Mouse (Mus musculus) layer of hippocampus, adult 9-10 months (tissue): ENCODE data around the gene Peli2.

Experiments used
- DNase-seq: peaks from one replicate; pipeline ENCODE4 v3.0.0; 2022; ENCODE audit warnings: low spot score

Gene Peli2

DNA sequence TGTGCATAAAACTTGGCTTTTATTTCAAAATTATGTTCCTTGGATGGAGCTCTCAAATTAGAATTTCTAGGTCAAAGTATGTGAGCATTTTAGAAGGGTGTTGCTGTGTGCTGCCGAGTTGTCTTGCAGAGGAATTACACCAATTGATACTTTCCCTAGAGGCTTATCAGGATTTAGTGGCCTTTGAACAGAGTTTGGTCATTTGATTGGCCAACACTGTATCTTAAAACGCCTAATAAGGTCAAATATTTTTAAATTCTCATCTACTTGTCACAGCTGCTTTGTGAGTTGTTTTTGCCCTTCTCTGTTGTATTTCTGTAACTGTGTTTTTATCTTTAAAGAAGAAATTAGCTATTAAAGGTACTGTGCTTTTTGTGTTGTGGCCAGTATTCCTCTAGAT lies 32.4 kb downstream of the Peli2 start:
- DNase-seq, result no peak

DNA sequence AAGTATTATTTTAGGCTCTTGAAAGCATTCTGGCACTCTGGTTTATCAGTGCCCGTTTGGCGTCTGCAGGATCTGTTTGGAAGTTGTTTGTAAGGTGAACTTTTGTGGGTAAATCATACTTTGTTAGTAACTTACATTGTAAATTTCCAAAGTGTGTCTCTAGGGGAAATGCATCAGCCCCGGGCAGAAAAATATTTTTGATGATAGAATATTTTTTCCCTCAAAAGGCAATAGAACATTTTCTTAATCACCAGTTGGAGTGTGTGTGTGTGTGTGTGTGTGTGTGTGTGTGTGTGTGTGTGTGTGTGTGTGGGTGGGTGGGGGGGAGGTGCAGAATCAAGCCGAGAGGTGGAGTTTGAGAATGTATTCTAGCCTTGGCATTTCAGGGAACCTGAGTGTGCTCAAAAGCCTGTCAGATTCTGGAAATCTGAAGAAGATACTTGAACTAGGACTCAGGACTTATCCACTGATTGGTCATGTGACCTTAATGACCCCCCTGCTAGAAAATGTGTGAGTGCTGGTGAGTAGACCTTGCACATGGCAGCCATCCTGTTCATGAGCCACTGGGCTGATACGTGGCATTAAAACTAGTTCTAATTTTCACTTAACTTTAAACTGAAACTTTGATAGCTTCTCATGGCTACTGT lies 33.4 kb downstream of the Peli2 start:
- DNase-seq, result no peak

DNA sequence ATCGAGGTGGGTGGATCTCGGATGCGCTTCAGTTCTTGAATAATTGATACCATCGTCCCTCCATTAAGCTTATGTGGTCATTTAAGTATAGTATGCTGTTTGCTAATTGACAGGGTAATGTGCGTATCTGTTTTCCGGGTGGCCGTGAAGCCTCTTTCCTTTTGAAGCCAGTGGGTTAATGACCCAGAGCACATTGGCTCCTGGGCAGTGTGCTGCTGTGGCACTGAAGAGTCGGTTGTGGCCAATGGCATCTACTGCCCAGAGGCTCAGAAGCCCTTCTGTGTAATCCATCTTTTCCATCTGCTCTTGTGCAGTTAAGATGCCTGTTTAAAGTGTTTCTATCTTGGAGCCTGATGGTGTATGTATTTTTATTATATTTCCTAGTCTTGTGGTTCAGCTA lies 34.0 kb downstream of the Peli2 start:
- no peak for DNase-seq

DNA sequence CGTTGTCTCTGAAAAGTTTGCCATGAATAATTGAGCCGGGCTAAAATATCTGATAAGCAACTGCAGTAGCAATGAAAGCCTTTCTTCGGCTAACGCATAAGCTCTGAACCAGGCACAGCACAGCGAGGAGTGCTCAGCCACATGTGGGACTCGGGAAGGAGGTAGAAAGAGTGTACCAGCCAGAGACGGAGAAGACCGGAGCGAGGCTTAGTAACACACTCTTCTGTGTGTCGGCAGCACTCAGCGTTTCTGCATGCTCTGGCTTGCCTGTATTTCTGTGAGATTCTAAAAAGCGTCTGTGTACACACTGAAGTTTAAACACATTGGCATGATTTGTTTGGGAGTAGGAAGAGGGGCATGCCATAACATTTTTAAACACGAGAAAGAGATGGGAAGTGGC lies 34.5 kb downstream of the Peli2 start:
- no peak for DNase-seq

DNA sequence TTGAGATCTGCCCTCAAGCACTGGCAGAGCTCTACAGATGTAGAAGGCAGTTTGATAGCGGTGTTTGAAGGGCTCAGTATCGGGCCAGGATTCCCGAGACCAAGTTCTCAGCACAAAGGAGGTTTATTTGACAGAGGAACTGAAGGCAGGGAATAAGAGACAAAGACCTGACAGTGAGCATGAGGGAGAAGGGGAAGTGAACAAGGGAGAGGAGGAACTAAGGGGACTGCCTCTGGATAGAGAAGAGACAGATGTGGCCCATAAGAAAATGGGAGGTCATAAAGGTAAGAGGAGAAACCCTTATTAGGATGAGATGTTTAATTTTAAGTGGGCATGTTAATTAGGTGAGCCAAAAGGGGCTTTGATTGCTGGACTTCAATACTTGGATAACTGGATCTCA lies 36.5 kb downstream of the Peli2 start:
- no peak for DNase-seq

DNA sequence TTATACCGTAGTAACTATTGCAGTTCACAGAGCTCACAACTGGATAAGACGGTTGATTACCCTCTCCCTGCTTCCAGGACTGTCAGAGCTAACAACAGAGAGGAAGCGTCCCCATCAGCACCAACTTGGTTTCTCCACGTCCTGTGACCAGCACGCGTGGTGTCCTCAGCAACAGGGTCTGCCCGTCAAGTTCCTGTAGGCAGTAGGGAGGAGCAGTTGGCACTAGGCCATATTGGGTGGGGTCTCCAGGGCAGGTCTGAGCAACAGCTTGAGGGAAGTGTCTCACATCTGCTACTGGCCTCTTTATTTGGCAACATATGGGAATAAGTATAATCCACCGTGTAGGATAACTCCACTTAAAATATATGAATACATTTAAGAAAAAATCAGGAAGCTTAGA lies 37.2 kb downstream of the Peli2 start:
- DNase-seq, result no peak

DNA sequence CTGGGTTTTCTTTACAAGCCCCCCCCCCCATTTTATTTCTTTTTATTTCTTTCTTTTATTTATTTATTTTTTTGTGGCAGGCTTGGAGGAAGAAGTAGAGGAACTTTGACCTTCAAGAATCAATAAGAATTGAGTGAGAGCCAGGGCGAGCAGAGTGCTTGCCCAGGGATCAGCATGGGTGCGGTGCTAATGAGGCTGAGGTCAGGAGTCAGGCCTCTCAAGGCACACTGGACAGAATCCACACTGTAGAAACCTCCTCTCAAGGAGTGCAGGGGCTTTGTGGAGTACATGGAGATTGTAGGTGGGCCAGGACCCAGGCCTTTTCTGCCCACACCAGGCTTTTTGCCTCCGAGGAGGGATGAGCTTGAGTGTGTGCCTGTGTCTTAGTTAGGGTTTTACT lies 38.8 kb downstream of the Peli2 start:
- DNase-seq, result no peak

DNA sequence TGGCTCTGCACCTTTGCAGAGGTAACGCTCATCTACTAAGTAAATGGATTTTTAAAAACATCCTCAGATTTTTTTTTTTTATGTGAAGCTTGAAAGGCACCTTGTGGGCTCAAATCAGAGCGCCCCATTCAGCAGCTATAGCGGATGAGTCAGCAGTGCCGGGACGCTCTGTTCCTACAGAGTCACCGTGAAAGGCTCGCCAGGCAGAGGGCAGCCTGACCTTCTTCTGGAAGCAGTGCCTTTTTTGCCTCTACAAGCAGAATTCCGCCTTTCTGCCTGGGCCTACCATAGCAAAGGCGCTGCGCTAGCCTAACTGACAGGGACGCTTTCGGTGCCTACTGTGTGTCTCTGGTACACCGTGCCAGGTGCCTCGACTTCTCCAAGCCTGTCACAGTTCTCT lies 41.8 kb downstream of the Peli2 start:
- no peak for DNase-seq

DNA sequence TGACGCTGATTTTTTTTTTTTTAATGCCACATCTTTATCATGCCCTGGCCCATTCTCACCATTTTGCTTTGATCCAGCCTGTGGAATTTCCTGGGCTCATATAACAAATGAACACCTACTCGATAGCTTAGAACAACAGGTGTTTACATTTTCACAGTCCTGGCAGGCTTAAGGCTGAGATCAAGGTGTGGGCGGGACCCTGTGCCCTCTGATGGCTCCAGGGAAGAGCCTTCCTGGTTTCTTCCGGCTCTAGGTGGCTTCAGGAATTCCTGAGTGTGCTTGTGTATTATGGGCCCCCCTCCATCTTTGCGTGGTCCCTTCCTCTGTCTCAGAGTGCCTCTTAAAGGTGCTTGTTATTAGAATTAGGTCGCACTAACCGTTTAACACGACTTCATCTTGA lies 44.3 kb downstream of the Peli2 start:
- DNase-seq, result no peak

DNA sequence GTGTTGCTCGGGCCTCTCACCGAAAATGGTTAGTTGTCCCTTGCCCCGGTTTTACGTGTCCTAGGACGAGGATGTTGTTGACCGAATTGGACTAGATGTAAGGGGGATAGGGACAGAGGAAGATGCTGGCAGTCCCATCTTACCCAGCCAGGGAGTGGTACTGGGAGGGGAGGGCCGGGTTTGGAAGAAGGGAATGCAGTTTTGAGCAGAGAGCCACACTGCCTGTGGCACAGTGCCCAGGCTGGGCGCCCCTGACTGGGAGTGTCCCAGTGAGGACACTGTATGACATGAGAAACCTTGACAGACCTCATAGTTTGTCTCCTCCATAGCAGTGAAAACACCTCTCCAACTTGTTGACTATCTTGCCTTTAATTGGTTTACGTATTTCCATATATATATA lies 45.8 kb downstream of the Peli2 start:
- DNase-seq, result no peak

DNA sequence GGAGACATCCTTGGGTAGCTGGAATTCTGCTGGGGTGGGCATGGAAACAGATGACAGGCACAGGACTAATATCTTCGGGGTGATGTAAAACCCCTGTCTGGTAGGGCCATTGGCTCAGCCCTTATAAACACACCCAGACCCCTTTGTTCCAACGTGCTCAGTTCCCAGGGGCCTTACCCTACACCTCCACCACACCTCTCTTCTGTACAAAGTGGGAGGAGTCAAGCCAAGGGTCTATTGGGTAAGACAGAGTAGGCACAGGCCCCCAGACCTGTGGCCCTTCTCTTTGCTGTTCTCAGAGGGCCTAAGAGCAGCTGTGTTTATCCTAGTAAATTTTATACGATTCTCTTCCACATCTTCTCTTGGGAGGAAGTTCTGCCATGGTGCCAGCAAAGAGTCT lies 46.4 kb downstream of the Peli2 start:
- DNase-seq, result no peak

DNA sequence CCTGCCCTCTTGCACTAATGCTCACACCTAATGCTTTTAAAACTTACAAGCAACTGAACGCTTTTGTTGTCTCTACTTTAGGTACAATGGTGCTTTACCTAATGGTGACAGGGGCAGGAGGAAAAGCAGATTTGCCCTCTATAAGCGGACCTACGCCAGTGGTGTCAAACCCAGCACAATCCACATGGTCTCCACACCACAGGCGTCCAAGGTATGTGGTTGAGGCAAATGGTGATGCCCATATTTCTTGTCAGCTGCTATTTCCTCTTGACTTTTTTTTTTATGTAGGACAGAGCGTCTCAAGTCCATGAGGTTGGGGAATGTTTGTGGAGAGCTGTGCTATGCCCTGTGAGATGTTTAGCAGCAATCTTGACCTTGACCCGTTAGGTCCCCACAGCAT lies 47.5 kb downstream of the Peli2 start:
- no peak for DNase-seq

DNA sequence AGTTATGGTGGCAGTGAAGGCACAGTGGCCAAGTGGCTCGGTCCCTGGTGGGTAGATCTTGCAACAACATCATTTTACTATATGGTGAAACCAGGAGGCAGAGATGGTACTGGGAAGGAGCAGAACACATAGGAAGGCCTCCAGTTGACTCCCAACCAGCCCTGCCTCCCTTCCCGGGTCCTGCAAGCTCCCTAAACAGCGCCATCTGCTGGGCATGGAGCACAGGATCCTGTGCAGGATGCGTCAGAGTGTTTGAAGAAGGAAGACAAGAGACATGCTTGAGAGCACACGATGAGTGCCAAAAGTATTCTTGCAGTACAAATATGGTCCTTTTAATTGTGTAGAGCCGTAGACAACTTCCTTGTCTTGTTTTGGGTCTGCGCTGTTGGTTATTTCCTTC lies 49.3 kb downstream of the Peli2 start:
- no peak for DNase-seq

DNA sequence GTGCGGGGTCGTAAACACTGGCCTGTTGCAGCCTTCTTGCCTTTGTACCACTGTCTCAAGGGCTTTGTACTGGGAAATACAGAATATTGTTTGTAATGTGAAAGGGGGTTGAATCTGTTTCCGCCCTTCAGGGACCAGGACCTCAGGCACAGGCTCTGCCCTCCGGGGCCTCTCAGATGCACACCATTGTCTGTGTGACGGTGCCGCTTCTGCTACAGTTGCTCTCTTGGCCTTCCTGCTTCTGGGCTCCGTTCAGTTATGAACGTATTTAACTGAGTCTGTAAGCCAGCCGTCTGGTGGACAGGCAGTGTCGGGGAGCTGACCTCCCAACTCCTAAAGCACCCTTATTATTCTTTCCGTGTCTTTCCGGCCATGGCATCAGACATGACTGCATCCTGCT lies 50.6 kb downstream of the Peli2 start:
- DNase-seq, result no peak

DNA sequence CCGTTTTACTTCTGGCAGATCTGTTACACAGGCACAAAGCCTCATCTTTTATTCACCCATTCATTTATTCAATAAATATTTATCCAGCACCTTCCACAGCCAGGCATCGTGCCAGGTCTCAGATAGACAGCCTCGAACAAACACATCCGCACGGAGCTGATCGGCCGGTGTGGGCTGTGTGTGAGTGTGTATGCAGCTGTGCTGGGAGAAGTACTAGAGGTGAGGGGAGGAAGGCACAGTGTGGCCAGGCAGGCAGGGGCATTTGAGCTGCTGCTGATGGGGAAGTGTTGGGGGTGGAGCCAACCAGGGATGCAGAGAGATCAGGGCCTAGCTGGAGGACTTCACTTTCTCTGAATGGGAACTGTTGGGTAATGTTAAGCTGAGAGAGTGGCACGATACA lies 51.4 kb downstream of the Peli2 start:
- DNase-seq, result no peak

DNA sequence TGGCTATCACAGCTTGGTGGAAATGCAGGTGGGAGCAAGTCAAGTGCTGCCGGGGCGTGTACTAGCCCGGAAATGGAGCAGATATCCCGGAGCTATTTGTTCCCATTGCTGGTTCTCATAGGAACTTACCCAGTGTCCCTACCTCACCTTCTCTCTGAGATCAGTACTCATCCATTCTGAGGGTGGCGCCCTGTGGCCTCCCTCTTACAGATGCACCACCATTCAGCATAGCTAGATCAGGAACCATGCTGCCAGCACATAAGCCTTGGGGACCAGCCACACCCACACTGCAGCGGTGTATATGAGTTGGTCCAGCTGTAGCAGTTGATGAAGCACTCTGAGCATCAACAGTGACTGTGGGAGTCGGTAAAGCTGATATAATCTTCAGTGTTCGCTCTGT lies 52.3 kb downstream of the Peli2 start:
- no peak for DNase-seq

DNA sequence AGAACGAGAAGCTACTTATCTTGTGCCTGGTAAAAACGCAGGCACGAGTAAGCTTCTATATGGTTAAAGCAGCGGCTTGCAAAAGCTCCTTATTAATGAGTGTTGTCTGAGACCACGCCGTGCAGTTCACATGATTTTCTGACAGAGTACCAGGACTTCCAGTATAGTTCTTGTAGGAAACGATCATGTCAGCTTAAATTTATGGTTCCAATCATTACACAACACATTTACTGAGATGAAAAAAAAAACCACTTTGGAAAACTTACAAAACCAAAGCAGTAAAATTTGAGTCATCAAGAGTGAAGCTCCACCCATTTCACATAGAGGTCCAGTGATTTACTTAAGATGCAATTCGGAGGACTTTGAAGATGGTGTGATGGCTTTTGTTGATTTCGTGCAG lies 53.2 kb downstream of the Peli2 start:
- no peak for DNase-seq

DNA sequence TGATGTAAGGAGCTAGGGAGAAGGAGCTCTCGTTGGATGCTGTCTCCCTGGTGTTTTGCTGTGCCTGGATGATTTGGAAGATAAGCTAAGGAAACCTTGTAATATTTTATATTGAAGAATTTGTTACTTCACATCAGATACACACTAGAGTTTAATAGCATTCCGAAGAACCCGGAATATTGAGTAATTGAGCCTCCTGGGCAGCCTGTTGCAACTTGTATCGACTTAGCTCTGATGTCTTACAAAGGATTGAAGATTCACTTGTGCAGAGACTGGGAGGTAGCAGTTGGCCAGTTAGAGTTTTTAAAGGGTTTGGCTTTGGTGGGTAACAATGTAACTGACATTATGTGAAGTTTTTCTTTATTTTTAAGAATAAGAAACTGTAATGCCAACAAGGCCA lies 53.7 kb downstream of the Peli2 start:
- DNase-seq, result no peak

DNA sequence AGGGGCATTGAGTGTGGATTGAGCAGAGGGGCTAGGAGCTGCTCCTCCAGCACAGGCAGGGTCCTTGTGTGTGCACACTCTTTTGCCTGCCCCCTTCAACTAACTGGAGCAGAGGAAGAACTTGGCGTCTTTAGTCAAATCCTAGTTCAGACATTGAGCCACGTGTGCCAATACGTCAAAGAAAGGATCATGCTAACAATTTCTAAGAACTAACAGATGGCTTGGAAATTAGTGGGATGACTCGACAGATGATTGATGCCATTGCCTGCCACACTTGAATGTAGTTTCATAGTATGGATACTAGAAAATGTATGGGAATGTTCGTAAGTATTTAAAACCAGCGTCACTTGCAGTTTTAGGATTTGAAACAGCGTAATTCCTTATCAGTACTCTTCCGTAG lies 54.5 kb downstream of the Peli2 start:
- no peak for DNase-seq

DNA sequence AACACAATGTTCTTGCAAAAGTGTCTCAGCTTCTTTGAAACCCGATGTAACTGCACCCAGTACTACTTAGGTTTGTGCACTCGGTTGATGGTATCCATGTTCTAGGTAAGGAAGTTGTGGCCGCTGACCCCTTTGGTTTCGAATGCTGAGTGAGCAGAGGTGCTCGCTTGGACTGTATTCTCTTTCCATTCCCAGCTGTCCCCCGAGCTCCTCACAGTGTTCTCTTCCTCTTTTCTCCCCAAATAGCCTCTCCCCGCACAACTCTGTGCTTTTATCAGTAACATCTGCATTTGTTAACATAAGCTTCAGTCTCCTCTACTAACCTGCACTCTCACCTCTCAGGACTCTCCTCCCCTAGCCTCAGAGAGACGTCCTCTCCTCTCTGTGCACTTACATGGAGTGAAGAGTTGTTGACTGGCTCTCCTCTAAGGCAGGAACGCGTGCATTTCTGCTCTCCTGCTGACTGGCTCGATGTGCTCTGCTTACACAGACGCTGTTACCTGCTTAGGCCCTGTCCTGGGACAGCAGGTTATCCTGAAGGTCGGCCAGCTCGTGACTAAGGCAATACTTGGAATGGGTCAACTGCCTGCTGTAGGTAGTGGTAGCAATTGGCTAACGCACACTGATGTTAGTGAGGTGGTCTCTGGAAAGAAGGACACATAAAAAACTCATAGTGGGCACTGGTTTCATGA lies 57.8 kb downstream of the Peli2 start:
- DNase-seq, result no peak

DNA sequence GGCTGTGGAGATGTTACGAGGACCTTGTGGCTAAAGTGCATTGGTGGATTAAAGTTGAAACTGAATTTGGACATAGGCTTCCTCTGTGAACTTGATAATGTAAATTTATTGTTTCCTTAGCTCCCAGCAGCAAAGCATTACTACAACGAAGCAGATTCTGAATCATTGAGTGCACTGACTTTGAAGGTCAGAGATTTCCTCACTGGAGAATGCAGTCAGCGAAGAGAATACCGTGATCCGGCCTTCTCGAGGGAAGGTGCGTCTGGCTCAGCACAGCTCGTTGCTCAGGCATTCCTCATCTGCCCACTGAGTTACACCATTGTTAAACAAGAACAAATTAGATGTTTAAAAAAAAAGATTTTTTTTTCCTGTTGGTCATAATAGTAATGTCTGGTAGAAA lies 58.4 kb downstream of the Peli2 start:
- DNase-seq, result no peak

DNA sequence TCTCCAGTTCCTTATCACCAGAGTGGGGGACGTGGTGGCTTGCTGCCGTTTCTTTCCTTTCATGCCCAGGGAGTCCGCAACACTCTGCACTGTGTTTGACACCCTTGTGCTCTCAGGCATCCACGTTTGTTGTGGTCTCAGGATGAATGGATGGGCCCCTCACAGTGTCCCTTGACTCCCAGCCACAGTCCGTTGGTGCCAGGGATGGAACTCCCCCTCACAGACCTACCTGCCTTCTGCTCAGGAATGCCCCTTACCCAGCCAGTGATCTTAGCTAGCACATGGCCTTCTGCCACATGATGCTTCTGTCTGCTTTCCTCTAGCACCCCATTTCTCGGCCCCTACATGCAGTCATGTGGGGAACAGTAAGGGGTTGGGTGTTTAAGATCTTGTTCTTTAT lies 65.7 kb downstream of the Peli2 start:
- DNase-seq, result no peak

DNA sequence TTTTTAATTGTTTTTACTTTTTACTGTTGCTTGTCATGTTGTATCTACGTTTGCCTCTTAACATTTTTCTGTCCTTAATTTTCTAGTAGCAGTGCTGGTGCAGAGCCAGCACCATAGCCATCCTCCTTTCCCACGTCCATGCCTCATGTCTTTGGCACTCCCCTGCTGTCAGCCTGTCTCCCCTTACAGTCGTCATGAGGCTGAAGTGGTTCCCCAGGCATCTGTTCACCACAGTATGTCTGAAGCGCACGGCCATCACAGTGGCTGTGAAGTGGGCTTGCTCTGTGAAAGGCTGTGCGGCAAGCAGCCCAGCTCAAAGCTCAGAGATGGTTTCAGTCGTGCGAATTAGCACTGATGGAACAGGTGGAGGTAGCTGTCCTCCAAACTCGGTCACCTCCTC lies 66.5 kb downstream of the Peli2 start:
- no peak for DNase-seq

DNA sequence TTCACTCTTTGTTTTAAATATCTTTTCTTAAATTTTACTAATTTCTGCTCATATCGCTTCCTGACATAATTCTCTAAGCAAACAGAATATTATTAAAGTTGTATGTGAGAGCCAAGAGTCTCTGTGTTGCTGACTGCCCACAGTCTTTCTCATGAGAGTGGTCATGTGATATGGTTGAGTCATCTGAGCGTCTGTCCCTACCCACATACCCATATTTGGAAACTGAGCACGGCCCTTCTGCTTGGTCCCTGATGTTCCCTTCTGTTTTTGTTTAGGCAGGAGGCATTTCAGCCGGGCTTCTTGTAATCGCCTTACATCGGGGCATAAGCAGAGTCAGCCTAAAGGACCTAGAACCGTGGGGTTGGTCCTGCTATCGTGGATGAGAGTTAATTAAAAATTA lies 68.7 kb downstream of the Peli2 start:
- DNase-seq, result peak; percentile 57
